Mouse (Mus musculus) intestine, postnatal 0 days (tissue): Measurements from ENCODE around the gene Map3k11. TPM values are rescaled to one million over a fixed set of nuclear protein-coding genes. Genes with fewer than 3 reads are reported as not detected.
A peak's percentile ranks its signal among the peaks of the same experiment; 100 is the strongest.
"Not testable (repeated sequence)": the region's sequence is repeated elsewhere in the genome, so short reads cannot be mapped to it uniquely, and the experiment has no call there.

Source experiments
- ATAC-seq: fragments of 200-750 bp; cut with Nextera tagmentation; 2 replicates; pipeline ENCODE4 v1.8.0; 2017; ENCODE audit warnings: mild to moderate bottlenecking, moderate TSS enrichment, moderate library complexity
- H3K27ac ChIP-seq: fragments of 300-500 bp; sonication (generic); 2 replicates; pipeline ENCODE4 v1.5.1; 2014; ENCODE audit warnings: mild to moderate bottlenecking, low read depth, low read length, moderate library complexity
- H3K27me3 ChIP-seq: fragments of 300-500 bp; sonication (generic); replicated peaks from 2 replicates; pipeline ENCODE4 v1.6.1; 2014; ENCODE audit warnings: low read length, mixed read lengths; ENCODE audit not compliant: control insufficient read depth, insufficient read depth
- H3K36me3 ChIP-seq: fragments of 300-500 bp; sonication (generic); 2 replicates; pipeline ENCODE4 v1.6.1; 2014; ENCODE audit warnings: mild to moderate bottlenecking, moderate library complexity; ENCODE audit not compliant: control insufficient read depth, insufficient read depth
- H3K4me1 ChIP-seq: fragments of 300-500 bp; sonication (generic); replicated peaks from 2 replicates; pipeline ENCODE4 v1.6.1; 2014; ENCODE audit warnings: antibody characterized with exemption, low read length, mixed read lengths; ENCODE audit not compliant: control insufficient read depth, insufficient read depth
- H3K4me2 ChIP-seq: fragments of 300-500 bp; sonication (generic); replicated peaks from 2 replicates; pipeline ENCODE4 v1.6.1; 2014; ENCODE audit warnings: low read depth, mild to moderate bottlenecking, moderate library complexity
- H3K4me3 ChIP-seq: fragments of 300-500 bp; sonication (generic); 2 replicates; pipeline ENCODE4 v1.5.1; 2014; ENCODE audit warnings: low read depth, low read length
- H3K9ac ChIP-seq: fragments of 300-500 bp; sonication (generic); 2 replicates; pipeline ENCODE4 v1.6.1; 2014; ENCODE audit warnings: mild to moderate bottlenecking, low read depth, low read length
- H3K9me3 ChIP-seq: fragments of 300-500 bp; sonication (generic); 2 replicates; pipeline ENCODE4 v1.6.1; 2016; ENCODE audit warnings: mixed run types; ENCODE audit not compliant: control insufficient read depth
- CTCF ChIP-seq: sonication (generic); IDR thresholded peaks from 2 replicates; pipeline ENCODE4 v1.5.1; 2016; ENCODE audit warnings: low read depth, mild to moderate bottlenecking, control low read depth, antibody characterized with exemption, moderate library complexity
- WGBS: fragments of 180-500 bp; shearing (Covaris S2); extraction: QIAGEN DNeasy Blood & Tissue Kit; methylation state at CpG from one replicate; pipeline ENCODE4 v1.1.7; 2014; 5-methylcytosine and 5-hydroxymethylcytosine counted together
- polyA plus RNA-seq: library from polyadenylated mRNA; unstranded; fragments of >200 nt; fragmentation: Nextera tagmentation; extraction: Ambion mirVana; gene quantifications from 2 replicates; pipeline ENCODE4 v1.2.1, GENCODE M21; 2015

The Map3k11 gene
- polyA plus RNA-seq, 1 experiment from 2014 or later, result 29.4 TPM

DNA sequence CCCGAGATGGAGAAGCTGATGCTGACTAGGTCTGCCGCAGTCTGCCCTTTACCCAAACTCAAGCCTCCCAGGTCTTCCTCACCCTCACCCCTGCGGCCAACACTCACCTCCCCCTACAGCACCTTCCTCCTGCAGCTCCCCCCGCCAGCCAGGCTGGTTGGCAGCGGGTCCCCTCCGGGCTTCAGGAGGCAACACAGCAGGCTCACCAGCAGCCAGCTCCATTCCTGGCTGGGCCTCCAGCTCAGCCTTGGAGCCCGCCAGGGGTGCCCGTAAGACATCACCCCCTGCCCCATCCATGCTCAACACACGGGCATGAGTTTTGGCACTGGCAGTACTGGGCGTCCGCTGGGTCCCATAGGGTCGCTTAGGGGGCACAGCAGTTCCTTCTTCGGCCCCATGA is 3.6 kb upstream of the Map3k11 start:
- ATAC-seq, result no peak
- WGBS, result 90% methylated on average over 13 of the region's 13 CpGs
- no peak for TF ChIP-seq CTCF
- no peaks in the 10 kb centered on the region for H3K9me3 ChIP-seq
- no peak overlapping the region for H3K27ac ChIP-seq
- no peaks in the 10 kb centered on the region for H3K27me3 ChIP-seq
- peaks cover 7% of the 10 kb centered on the region; the same call in 1 of the 2 replicates for H3K4me1 ChIP-seq
- peaks cover 69% of the 10 kb centered on the region for H3K36me3 ChIP-seq
- no peak overlapping the region for H3K9ac ChIP-seq
- H3K4me3 ChIP-seq, result no peak overlapping the region
- no peak overlapping the region for H3K4me2 ChIP-seq

DNA sequence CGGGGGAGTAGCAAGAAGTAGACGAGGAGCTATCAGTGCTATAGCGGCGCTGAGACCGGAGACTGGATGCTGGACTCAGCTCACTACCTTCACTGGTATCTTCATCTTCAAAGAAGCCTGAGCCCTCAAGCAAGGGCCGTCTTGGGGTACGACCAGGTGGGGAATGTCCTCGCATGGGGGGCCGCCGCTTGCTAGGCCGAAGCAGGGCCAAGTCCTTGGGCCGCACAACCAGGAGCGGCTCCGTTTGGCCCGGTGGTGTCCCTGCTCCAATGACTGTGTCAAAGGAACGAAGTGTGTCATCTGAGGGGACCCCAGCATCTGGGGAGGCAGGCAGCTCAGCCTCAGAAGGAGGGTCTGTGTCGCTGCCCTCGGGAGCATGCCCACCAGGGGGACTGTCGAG is 3.1 kb upstream of the Map3k11 start:
- H3K4me1 ChIP-seq, result peaks cover 7% of the 10 kb centered on the region; the same call in 1 of the 2 replicates
- H3K4me2 ChIP-seq, result no peak overlapping the region
- H3K9me3 ChIP-seq, result no peaks in the 10 kb centered on the region
- H3K27ac ChIP-seq, result no peak overlapping the region
- peaks cover 65% of the 10 kb centered on the region for H3K36me3 ChIP-seq
- 96% methylated on average over 19 of the region's 19 CpGs for WGBS
- no peak overlapping the region for H3K9ac ChIP-seq
- no peak for TF ChIP-seq CTCF
- no peak overlapping the region for H3K4me3 ChIP-seq
- no peaks in the 10 kb centered on the region for H3K27me3 ChIP-seq
- ATAC-seq, result no peak

GRCm38 (mm10) chr19:5685861-5686260 is 2.7 kb upstream of the Map3k11 start:
- Histone ChIP-seq H3K9ac (no peak overlapping the region), H3K27me3 (no peaks in the 10 kb centered on the region), H3K36me3 (peaks cover 61% of the 10 kb centered on the region), H3K27ac (no peak overlapping the region), H3K4me3 (no peak overlapping the region), H3K9me3 (no peaks in the 10 kb centered on the region), H3K4me2 (no peak overlapping the region), H3K4me1 (peaks cover 7% of the 10 kb centered on the region; the same call in 1 of the 2 replicates)
- no peak for ATAC-seq
- 96% methylated on average over 11 of the region's 11 CpGs for WGBS
- no peak for TF ChIP-seq CTCF

- Histone ChIP-seq H3K9ac (no peak overlapping the region), H3K4me2 (no peak overlapping the region), H3K4me1 (peaks cover 11% of the 10 kb centered on the region; the same call in 1 of the 2 replicates), H3K9me3 (no peaks in the 10 kb centered on the region), H3K27ac (no peak overlapping the region), H3K4me3 (no peak overlapping the region), H3K27me3 (no peaks in the 10 kb centered on the region), H3K36me3 (peaks cover 55% of the 10 kb centered on the region)
- WGBS, result 80% methylated on average over 13 of the region's 13 CpGs
- no peak for TF ChIP-seq CTCF
- ATAC-seq, result no peak
Observed at GRCm38 (mm10) chr19:5686437-5686836, 2.1 kb upstream of the Map3k11 start.

DNA sequence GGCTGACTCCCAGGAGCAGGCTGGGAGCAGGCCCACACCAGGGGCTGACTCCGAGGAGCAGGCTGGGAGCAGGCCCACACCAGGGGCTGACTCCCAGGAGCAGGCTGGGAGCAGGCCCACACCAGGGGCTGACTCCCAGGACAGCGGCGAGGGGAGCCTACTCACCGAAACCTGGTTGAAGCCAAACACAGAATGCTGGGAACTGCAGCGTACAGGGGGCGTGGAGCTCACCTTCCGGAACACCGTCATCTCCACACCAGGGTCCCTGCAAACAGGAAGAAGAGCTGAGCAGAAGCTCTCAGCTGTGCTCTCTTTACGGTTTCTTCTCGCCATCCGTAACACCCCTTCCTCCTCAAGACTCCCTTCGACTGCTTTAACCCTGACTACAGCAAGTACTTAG is 1.6 kb upstream of the Map3k11 start:
- not testable (repeated sequence) for H3K4me3 ChIP-seq, H3K9ac ChIP-seq, H3K9me3 ChIP-seq, H3K27ac ChIP-seq, ATAC-seq, H3K4me2 ChIP-seq, H3K27me3 ChIP-seq
- WGBS, result 88% methylated on average over 11 of the region's 12 CpGs
- Histone ChIP-seq H3K4me1 (peaks cover 12% of the 10 kb centered on the region; the same call in 1 of the 2 replicates), H3K36me3 (peaks cover 54% of the 10 kb centered on the region)

GRCm38 (mm10) chr19:5687738-5688137 is 804 bp upstream of the Map3k11 start:
- no peak for TF ChIP-seq CTCF
- no peak for ATAC-seq
- Histone ChIP-seq H3K27me3 (no peaks in the 10 kb centered on the region), H3K36me3 (peaks cover 54% of the 10 kb centered on the region), H3K9ac (peak overlapping the region; percentile 87), H3K4me2 (peak overlapping the region; percentile 99), H3K9me3 (no peaks in the 10 kb centered on the region), H3K27ac (peak overlapping the region; percentile 97; the same call in 1 of the 2 replicates), H3K4me3 (peak overlapping the region; percentile 84), H3K4me1 (peaks cover 16% of the 10 kb centered on the region)
- 14% methylated on average over 9 of the region's 9 CpGs for WGBS

GRCm38 (mm10) chr19:5689088-5689428 is 516 bp downstream of the Map3k11 start:
- TF ChIP-seq CTCF, result no peak
- peaks cover 53% of the 10 kb centered on the region for H3K36me3 ChIP-seq
- H3K27me3 ChIP-seq, result no peaks in the 10 kb centered on the region
- no peaks in the 10 kb centered on the region for H3K9me3 ChIP-seq
- H3K9ac ChIP-seq, result peak overlapping the region; percentile 86
- 0% methylated on average over 7 of the region's 7 CpGs for WGBS
- peak overlapping the region; percentile 97 for H3K27ac ChIP-seq
- peak overlapping the region; percentile 84 for H3K4me3 ChIP-seq
- peaks cover 16% of the 10 kb centered on the region for H3K4me1 ChIP-seq
- no peak for ATAC-seq
- peak overlapping the region; percentile 99 for H3K4me2 ChIP-seq
